Mouse (Mus musculus) forebrain, embryonic 15.5 days (tissue): ENCODE measurements around the gene E2f3. TPM values are rescaled to one million over a fixed set of nuclear protein-coding genes. Genes with fewer than 3 reads are reported as not detected.

Experiments used
- ATAC-seq: fragments of 200-750 bp; cut with Nextera tagmentation; replicated peaks from 2 replicates; pipeline ENCODE4 v1.8.0; 2017; ENCODE audit warnings: mild to moderate bottlenecking, moderate TSS enrichment, moderate library complexity
- H3K27ac ChIP-seq: fragments of 300-500 bp; sonication (generic); replicated peaks from 2 replicates; pipeline ENCODE4 v1.5.1; 2015; ENCODE audit warnings: mild to moderate bottlenecking, inconsistent platforms
- H3K27me3 ChIP-seq: fragments of 300-500 bp; sonication (generic); 2 replicates; pipeline ENCODE4 v1.6.1; 2015; ENCODE audit warnings: inconsistent platforms
- H3K36me3 ChIP-seq: fragments of 300-500 bp; sonication (generic); 2 replicates; pipeline ENCODE4 v1.6.1; 2015; ENCODE audit warnings: mild to moderate bottlenecking, inconsistent platforms
- H3K4me1 ChIP-seq: fragments of 300-500 bp; sonication (generic); 2 replicates; pipeline ENCODE4 v1.6.1; 2015; ENCODE audit warnings: inconsistent platforms
- H3K4me2 ChIP-seq: fragments of 300-500 bp; sonication (generic); replicated peaks from 2 replicates; pipeline ENCODE4 v1.6.1; 2015; ENCODE audit warnings: mild to moderate bottlenecking, inconsistent platforms
- H3K4me3 ChIP-seq: fragments of 300-500 bp; sonication (generic); 2 replicates; pipeline ENCODE4 v1.5.1; 2015; ENCODE audit warnings: mild to moderate bottlenecking, inconsistent platforms
- H3K9ac ChIP-seq: fragments of 300-500 bp; sonication (generic); replicated peaks from 2 replicates; pipeline ENCODE4 v1.6.1; 2015; ENCODE audit warnings: mild to moderate bottlenecking, inconsistent platforms
- H3K9me3 ChIP-seq: fragments of 300-500 bp; sonication (generic); 2 replicates; pipeline ENCODE4 v1.6.1; 2016; ENCODE audit warnings: inconsistent platforms
- WGBS: fragments of 180-500 bp; shearing (Covaris S2); methylation state at CpG from one replicate; pipeline ENCODE4 v1.1.7; 2015; ENCODE audit warnings: mixed read lengths; 5-methylcytosine and 5-hydroxymethylcytosine counted together
- polyA plus RNA-seq: library from polyadenylated mRNA; unstranded; fragments of >200 nt; fragmentation: Nextera tagmentation; extraction: Ambion mirVana; gene quantifications from 2 replicates; pipeline ENCODE4 v1.2.1, GENCODE M21; 2015

E2f3 gene
- polyA plus RNA-seq, 1 experiment from 2014 or later: 7.5 TPM

DNA sequence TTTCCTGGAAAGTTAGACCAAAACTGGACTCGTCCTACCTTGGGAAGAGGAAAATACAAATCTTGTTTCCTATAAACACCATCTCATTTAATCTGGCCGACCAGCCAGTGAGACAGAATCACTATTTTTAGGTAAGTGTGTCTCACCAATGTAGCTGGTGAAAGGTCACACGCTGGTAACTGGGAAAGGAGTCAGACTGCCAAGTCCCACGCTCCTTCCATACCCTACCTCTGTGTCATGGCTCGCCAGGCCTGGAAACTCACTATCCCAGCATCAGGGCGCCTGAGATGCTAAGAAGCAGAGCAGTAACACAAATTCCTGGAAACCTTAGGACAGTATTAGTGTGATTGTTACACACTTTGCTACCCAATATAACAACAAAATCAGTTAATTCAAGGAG lies 12.3 kb downstream of the E2f3 start:
- Histone ChIP-seq H3K4me1 (no peaks in the 10 kb centered on the region), H3K9ac (no peak overlapping the region), H3K4me3 (no peak overlapping the region), H3K4me2 (no peak overlapping the region), H3K27me3 (no peaks in the 10 kb centered on the region), H3K27ac (no peak overlapping the region), H3K36me3 (no peaks in the 10 kb centered on the region), H3K9me3 (no peaks in the 10 kb centered on the region)
- no peak for ATAC-seq
- whole genome bisulfite sequencing: 95% methylated on average over 6 of the region's 6 CpGs

DNA sequence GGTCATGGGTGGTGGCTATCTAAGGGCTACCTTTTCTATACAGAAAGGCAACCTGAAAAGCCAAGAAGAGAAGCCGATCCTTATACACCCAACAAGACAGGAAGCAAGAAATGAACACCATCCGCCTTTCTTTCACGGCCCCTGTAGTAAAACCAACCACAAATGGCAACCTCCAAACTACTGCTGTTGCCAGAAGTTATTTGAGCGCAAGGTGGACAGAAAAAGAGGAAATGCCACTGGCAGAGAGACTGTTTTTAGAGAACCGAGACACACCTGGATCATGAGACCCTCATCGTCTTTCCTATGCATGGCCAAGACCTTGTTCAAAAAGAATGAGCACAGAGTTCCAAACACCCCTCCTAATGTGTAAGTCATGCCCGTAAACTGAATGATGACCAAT lies 15.5 kb downstream of the E2f3 start:
- H3K9ac ChIP-seq: no peak overlapping the region
- no peaks in the 10 kb centered on the region for H3K36me3 ChIP-seq
- H3K4me1 ChIP-seq: no peaks in the 10 kb centered on the region
- no peak overlapping the region for H3K4me3 ChIP-seq
- ATAC-seq: no peak
- no peak overlapping the region for H3K27ac ChIP-seq
- WGBS: 96% methylated on average over 7 of the region's 7 CpGs
- H3K9me3 ChIP-seq: no peaks in the 10 kb centered on the region
- H3K27me3 ChIP-seq: no peaks in the 10 kb centered on the region
- H3K4me2 ChIP-seq: no peak overlapping the region

DNA sequence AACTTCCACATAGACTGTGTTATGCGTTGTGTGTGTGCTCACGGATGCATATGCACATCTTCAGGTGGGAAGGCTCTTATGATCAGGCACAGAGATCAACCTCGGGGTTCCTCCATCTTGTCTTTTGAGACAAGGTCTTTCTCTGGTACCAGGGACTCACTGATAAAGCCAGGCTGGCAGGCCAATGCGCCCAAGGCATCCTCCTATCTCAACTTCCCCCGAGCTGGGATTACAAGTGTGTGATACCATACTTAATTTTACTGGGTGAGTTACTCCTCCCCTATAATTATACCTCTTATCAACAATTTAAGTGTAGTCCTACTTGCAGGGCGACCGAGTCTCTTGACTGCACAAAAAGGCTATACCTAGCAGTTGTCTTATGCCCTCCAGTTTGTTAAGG lies 17.2 kb downstream of the E2f3 start:
- no peak overlapping the region for H3K4me3 ChIP-seq
- no peaks in the 10 kb centered on the region for H3K27me3 ChIP-seq
- no peaks in the 10 kb centered on the region for H3K9me3 ChIP-seq
- no peak overlapping the region for H3K27ac ChIP-seq
- 92% methylated on average over 7 of the region's 7 CpGs for WGBS
- ATAC-seq: no peak
- H3K9ac ChIP-seq: no peak overlapping the region
- no peak overlapping the region for H3K4me2 ChIP-seq
- H3K4me1 ChIP-seq: no peaks in the 10 kb centered on the region
- no peaks in the 10 kb centered on the region for H3K36me3 ChIP-seq

DNA sequence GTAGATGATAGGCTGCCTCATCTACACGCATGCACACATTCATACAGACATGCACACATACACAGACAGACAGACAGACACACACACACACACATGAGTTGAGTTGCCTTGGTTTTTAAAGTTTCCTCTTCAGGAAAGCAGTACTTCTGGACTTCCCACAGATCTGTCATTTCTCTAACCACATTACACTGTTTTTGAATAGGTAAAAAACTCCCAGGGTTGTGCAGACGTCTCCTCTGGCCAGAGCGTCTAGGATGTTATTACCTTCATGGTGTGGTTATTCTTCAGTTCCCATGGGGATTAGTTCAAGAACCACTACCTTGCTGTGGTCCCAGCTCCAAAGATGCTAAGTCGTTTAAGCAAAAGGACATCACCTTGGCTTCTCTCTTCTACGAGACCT lies 18.5 kb downstream of the E2f3 start:
- Histone ChIP-seq H3K9ac (no peak overlapping the region), H3K4me2 (no peak overlapping the region), H3K9me3 (no peaks in the 10 kb centered on the region), H3K27me3 (no peaks in the 10 kb centered on the region), H3K36me3 (no peaks in the 10 kb centered on the region), H3K4me1 (no peaks in the 10 kb centered on the region), H3K4me3 (no peak overlapping the region), H3K27ac (no peak overlapping the region)
- ATAC-seq: no peak
- WGBS: 91% methylated on average over 5 of the region's 5 CpGs

DNA sequence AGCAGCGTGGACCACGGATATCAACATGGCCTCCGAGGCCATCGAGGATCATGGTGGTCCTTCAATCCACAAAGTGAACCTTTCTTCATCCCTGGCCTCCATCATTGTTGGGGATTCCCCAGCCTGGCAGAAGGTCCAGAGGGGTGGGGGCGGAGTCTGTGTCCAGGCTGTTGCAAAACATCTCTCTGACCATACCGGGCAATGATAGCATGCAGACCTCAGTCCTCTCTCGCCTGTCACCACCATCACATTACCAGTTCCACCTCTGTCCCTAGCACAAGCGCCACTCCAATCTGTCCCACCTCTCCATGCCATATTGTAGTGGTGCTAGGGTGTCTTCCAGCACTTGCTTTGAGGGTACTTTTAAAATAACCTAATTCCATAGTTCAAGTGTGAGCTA lies 18.9 kb downstream of the E2f3 start:
- Histone ChIP-seq H3K9ac (no peak overlapping the region), H3K27me3 (no peaks in the 10 kb centered on the region), H3K27ac (no peak overlapping the region), H3K4me3 (no peak overlapping the region), H3K36me3 (no peaks in the 10 kb centered on the region), H3K4me1 (no peaks in the 10 kb centered on the region), H3K9me3 (no peaks in the 10 kb centered on the region), H3K4me2 (no peak overlapping the region)
- no peak for ATAC-seq
- 96% methylated on average over 8 of the region's 8 CpGs for WGBS

DNA sequence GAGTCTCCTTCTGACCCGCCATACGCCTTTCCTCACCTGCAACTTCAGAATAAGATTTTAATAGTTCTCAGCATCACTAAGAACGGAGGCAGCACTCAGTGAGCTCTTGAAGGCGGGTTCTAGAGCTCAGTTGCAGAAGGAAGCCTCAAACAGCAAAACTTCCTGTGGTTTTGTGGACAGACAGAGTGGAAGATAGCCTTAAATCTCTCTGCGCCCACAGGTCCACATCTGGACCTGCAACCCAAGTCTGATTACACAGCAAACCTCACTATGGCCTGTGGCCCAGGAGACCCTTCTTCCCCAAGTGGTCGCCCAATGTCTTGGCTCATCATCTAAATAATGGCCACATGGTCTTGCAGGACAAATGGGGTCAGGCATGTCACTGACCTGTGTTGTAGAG lies 21.8 kb downstream of the E2f3 start:
- ATAC-seq: no peak
- WGBS: 97% methylated on average over 6 of the region's 6 CpGs
- no peaks in the 10 kb centered on the region for H3K36me3 ChIP-seq
- no peak overlapping the region for H3K4me2 ChIP-seq
- H3K4me3 ChIP-seq: no peak overlapping the region
- H3K9ac ChIP-seq: no peak overlapping the region
- no peaks in the 10 kb centered on the region for H3K27me3 ChIP-seq
- no peaks in the 10 kb centered on the region for H3K9me3 ChIP-seq
- H3K4me1 ChIP-seq: no peaks in the 10 kb centered on the region
- no peak overlapping the region for H3K27ac ChIP-seq

DNA sequence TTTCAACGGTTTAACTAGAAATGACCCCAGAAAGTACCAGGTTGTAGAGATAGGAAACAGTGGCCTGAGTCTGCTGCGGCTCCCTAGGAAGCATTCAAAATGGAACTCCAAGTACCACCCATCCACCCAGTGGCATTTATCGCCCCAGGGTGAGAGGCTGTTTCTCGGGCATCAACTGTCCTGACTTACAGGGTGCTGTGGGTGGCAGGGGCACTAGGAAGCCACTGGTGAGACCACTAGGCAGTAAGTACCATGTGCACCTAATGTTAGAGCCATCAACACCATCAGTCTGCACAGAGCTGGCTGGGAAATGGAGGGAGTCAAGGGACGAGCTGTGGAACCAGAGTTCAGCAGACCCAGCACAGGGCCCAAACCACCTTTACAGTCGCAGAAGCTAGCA lies 25.4 kb downstream of the E2f3 start:
- Histone ChIP-seq H3K9ac (no peak overlapping the region), H3K9me3 (no peaks in the 10 kb centered on the region), H3K4me1 (no peaks in the 10 kb centered on the region), H3K4me3 (no peak overlapping the region), H3K27ac (no peak overlapping the region), H3K36me3 (no peaks in the 10 kb centered on the region), H3K27me3 (no peaks in the 10 kb centered on the region), H3K4me2 (no peak overlapping the region)
- no peak for ATAC-seq
- 95% methylated on average over 6 of the region's 6 CpGs for WGBS

DNA sequence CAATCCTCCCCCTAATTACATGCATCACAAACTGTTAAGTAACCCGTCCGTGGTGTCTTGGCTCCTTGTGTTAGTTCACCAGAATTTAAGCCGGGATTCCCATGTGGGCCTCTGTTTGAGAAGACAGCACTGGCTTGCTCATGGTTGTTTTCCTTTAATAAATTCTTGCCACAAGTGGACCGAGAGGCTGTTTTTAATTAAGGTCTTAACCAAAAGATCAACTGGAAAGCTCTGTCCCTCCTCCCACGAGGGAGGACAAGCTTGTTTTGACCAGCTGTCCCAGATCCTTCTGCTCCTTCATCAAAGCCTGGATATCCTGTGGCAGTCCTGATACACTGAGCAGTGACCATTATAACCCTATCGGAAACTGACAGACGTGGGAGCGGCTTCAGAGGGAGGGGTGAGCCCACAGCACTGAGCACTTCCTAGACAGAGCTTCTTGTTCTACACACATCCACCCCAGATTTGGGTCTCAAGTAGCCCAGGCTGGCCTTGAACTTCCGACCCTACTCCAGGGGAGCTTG lies 28.1 kb downstream of the E2f3 start:
- 80% methylated on average over 9 of the region's 9 CpGs for WGBS
- no peak overlapping the region for H3K9ac ChIP-seq
- H3K27ac ChIP-seq: no peak overlapping the region
- H3K4me2 ChIP-seq: no peak overlapping the region
- no peaks in the 10 kb centered on the region for H3K4me1 ChIP-seq
- ATAC-seq: no peak
- H3K9me3 ChIP-seq: no peaks in the 10 kb centered on the region
- H3K36me3 ChIP-seq: no peaks in the 10 kb centered on the region
- H3K27me3 ChIP-seq: no peaks in the 10 kb centered on the region
- H3K4me3 ChIP-seq: no peak overlapping the region

DNA sequence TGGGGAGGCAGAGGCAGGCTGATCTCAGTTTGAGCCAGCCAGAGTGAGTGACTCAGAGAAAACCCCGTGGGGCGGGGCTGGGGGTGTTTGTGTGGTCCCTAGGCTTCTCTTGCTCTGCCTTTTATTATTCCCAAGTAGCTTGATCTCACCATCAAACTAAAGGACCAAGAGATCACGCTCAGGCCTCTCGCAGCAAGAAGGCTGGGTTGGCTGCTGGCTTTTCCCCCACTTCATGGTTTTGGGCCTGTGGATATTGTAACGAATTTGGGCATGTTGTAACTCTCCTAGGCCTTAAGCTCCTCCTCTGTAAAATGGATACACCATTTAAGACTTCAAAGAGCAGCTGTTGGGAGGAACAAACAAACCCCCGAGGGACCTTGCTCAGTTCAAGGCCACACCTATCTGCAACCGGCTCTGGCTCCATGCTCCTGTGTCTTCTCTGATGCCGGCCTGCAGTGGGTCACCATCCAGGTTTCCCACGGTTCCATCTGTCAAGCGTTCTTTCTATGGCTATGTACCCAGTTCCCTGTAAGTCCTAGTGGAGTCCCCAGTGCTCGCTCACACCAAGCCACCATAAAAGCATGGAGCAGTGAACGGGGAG lies 28.9 kb downstream of the E2f3 start:
- Histone ChIP-seq H3K36me3 (no peaks in the 10 kb centered on the region), H3K4me1 (no peaks in the 10 kb centered on the region), H3K9ac (no peak overlapping the region), H3K4me3 (no peak overlapping the region), H3K27ac (no peak overlapping the region), H3K27me3 (no peaks in the 10 kb centered on the region), H3K4me2 (no peak overlapping the region), H3K9me3 (no peaks in the 10 kb centered on the region)
- WGBS: 95% methylated on average over 12 of the region's 12 CpGs
- no peak for ATAC-seq

DNA sequence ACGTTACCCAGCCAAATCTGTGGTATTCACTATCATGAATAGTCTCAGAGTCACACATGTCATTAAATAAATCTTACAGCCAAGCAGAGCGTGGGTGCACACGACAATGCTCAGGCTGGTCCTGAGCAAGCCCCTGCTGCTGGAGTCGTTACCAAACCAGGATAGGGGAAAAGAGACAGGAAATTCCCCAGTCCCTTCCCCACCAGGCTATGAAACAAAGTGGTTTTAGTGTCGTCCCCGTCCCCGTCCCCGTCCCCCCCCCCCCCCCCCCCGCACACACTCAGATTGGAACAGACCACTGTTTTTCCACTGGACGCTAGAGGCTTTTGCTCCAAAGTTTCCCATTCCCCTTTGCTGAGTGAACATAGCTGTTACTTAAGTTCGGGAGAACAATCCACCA lies 30.6 kb downstream of the E2f3 start:
- ATAC-seq: no peak
- WGBS: 84% methylated on average over 10 of the region's 11 CpGs
- H3K27me3 ChIP-seq: no peaks in the 10 kb centered on the region

DNA sequence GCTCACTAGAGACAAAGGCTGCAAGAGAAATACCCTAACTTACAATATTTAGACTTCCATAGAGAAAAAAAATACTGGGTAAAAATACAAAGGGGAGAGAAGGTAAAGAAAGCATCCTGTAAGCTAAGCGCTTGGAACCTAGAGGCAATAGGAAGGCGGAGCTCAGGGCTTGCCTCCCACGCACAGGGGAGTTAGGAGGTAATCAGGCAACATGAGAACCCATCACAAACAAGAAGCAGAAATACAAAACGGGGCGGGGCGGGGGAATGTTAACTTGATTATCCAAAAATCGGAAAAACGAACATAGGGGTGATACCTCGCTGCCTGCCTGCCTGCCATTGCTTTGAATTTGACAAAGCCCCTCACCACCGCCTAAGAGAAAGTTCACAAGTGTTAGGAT lies 31.1 kb downstream of the E2f3 start:
- 94% methylated on average over 10 of the region's 10 CpGs for WGBS
- Histone ChIP-seq H3K9me3 (no peaks in the 10 kb centered on the region), H3K4me2 (no peak overlapping the region), H3K4me1 (no peaks in the 10 kb centered on the region), H3K9ac (no peak overlapping the region), H3K27ac (no peak overlapping the region), H3K36me3 (no peaks in the 10 kb centered on the region), H3K4me3 (no peak overlapping the region), H3K27me3 (no peaks in the 10 kb centered on the region)
- ATAC-seq: no peak

More for the DNA sequence above, 30.6 kb downstream of the E2f3 start:
- Histone ChIP-seq H3K4me1 (no peaks in the 10 kb centered on the region), H3K27ac (no peak overlapping the region), H3K36me3 (no peaks in the 10 kb centered on the region), H3K9ac (no peak overlapping the region), H3K9me3 (no peaks in the 10 kb centered on the region), H3K4me3 (no peak overlapping the region), H3K4me2 (no peak overlapping the region)

DNA sequence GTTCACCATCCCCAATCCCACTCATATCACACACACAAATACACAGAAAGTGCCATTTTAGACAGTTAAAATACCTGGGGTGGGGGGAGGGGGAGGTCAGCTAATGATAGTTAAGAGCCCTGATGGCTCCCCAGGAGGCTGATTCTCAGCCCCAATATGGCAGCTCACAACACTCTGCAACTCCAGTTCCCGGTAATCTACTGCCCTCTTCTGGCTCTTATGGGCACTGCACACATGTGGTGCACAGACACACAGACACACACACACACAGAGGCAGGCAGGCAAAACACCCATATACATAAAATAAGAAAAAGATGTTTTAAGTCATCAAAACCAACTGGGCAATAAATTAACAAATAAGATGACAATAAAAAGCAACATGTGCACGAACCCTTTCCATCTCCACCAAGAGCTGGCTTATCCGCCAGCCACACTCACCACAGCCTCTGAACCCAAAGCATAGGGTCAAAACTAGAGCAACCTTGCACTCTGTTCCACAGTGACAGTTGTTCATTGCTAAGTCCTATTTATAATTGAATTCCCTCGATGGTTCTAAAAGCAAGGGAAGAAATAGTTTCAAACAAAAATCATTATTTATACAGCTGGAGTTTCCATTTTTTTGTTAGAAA lies 32.3 kb downstream of the E2f3 start:
- no peak overlapping the region for H3K9ac ChIP-seq
- H3K27me3 ChIP-seq: no peaks in the 10 kb centered on the region
- no peaks in the 10 kb centered on the region for H3K9me3 ChIP-seq
- no peak overlapping the region for H3K4me2 ChIP-seq
- no peaks in the 10 kb centered on the region for H3K36me3 ChIP-seq
- no peak overlapping the region for H3K4me3 ChIP-seq
- WGBS: 96% methylated on average over 4 of the region's 4 CpGs
- no peaks in the 10 kb centered on the region for H3K4me1 ChIP-seq
- no peak for ATAC-seq
- H3K27ac ChIP-seq: no peak overlapping the region

DNA sequence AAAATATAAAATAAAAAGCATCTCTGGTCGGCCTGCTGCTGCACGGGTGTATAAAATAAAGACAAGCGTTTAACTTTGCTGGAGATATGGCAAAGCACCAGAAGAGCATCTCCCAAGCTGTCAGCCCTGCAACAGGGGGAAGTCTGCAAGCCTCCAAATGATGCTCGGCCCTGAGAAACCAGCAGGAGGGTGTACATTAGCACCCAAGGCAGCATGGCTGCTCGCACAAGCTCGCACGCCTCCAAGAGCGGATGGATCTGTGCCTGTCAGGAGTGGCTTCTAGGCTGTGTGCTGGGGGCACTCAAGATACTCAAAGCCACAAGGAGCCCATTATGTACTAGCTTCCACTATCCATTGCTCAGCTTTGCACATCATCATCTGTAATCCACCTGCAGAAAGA lies 39.8 kb downstream of the E2f3 start:
- Histone ChIP-seq H3K9ac (no peak overlapping the region), H3K27ac (peak overlapping the region; percentile 20), H3K4me3 (no peak overlapping the region), H3K4me1 (0 out of 2 replicates have a peak, but pooled peaks cover 2% of the 10 kb centered on the region), H3K36me3 (no peaks in the 10 kb centered on the region), H3K9me3 (no peaks in the 10 kb centered on the region), H3K27me3 (no peaks in the 10 kb centered on the region), H3K4me2 (no peak overlapping the region)
- peak; percentile 59 for ATAC-seq
- WGBS: 71% methylated on average over 8 of the region's 8 CpGs
